Mouse (Mus musculus): ENCODE measurements around the gene Chst15.
A peak's percentile ranks its signal among the peaks of the same experiment; 100 is the strongest.

Gene Chst15

GRCm38 (mm10) chr7:132226379-132227074 is 90.5 kb downstream of the Chst15 start:
- DNase-seq (ENCODE audit: low read depth, low spot score) = peak; percentile 52

DNA sequence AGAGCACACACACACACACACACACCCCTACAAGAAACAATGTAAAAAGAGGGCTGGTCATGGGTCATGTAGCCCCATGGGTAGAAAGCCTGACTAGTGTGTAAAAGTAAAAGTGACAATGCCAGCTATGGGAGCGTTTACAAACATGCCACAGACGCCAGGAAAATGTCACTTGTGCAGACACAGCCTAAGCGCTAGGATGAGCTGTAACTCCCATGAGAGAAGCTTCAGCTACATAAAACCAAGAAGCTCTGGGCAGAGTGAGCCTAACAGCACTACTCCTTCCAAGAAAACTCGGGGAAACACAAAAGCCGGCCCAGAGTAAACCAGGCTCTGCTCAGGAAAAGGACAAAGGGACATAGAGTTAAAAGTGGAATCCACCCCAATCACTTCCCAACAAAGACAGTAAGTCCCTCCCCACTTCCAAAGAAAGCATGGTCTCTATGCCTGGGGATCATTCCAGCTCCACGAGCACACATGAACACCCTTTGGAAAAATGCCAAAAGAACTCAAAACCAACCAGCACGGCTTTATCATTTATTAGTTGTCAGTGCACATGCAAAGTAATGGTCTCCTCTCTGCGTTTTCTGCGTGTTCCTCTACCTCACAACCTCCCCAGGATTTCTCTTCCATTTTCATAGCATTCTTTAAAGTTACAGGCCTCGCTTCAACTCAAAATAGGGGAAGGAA is 93.4 kb downstream of the Chst15 start:
- DNase-seq (ENCODE audit: low read depth, low spot score) = no peak

DNA sequence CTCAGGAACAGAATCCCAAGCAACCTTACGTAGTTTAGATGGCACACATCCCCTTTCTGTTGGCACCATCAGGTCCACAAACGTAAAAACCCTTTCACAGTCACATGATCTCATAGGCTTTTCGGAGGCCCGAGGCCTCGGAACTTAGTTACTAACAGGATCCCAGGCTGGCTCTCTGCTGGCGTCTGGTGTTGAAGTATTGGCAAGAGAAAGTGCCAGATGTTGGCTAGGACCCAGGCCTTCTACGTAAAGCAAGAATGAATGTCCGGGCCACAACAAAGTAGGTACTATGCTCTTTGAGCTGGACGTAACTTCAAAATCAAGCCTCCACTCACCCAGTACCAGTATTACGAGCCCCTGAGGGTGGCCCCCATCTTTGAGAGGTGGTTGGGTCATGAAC is 103.0 kb downstream of the Chst15 start:
- DNase-seq (ENCODE audit: low read depth, low spot score) = no peak

GRCm38 (mm10) chr7:132213460-132213859 is 103.6 kb downstream of the Chst15 start:
- no peak for DNase-seq (ENCODE audit: low read depth, low spot score)

- no peak for DNase-seq (ENCODE audit: low read depth, low spot score)
These were observed 104.9 kb downstream of the Chst15 start for GRCm38 (mm10) chr7:132211920-132212701.

GRCm38 (mm10) chr7:132210616-132211015 is 106.4 kb downstream of the Chst15 start:
- DNase-seq (ENCODE audit: low read depth, low spot score) = no peak

GRCm38 (mm10) chr7:132208946-132209651 is 107.9 kb downstream of the Chst15 start:
- no peak for DNase-seq (ENCODE audit: low read depth, low spot score)

- no peak for DNase-seq (ENCODE audit: low read depth, low spot score)
These were observed 112.9 kb downstream of the Chst15 start for GRCm38 (mm10) chr7:132204073-132204612.

- no peak for DNase-seq (ENCODE audit: low read depth, low spot score)
These were observed 117.3 kb downstream of the Chst15 start for GRCm38 (mm10) chr7:132199686-132200085.

DNA sequence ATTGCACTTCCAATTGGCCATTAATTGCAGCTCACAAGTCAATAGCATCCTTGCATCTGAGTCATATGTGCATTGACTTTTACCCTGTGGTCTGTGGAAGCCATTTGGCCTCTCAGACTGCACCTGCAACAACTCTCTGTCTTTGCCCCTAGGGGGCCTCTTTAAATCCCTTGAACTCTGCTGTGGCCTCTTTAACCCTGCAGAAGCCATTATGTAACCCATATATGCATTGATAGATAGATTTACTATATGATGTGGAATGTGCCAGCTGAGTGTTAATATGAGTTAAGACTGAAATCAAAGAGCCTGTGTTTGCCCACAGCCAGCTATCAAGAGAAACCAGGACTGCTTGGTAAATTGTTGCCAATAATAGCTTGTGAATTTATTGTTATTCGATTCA is 118.2 kb downstream of the Chst15 start:
- DNase-seq (ENCODE audit: low read depth, low spot score) = no peak

DNA sequence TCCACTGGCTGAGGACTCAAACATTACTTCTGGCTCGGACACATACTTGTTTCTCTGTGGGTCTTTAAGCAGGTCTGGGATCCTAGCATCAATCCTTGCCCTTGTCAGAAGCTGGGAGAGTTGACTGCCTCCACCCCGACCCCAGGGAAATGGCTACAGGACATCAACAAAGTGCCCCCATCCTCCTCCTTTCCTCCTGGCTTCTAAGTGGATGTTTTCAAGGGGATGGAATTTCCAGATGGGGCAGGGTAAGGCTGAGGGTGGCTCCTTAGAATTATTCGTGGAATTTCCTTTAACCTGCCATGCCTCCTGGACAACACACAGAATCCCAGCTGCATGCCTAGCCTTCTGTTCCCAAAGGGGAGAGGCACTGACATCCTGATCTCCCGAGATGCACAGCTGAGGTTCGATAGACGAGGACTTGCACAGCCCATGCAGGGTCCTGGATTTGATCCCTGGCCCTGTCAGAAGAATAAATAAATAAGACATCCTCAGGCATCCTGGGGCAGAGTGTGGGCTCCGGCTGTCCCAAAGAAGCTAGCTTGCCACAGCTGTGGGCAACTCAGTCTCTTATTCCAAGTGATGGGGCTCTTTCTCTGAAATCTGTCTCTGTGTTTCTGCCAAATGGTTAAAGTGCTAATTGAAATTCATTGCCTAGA is 119.1 kb downstream of the Chst15 start:
- no peak for DNase-seq (ENCODE audit: low read depth, low spot score)

DNA sequence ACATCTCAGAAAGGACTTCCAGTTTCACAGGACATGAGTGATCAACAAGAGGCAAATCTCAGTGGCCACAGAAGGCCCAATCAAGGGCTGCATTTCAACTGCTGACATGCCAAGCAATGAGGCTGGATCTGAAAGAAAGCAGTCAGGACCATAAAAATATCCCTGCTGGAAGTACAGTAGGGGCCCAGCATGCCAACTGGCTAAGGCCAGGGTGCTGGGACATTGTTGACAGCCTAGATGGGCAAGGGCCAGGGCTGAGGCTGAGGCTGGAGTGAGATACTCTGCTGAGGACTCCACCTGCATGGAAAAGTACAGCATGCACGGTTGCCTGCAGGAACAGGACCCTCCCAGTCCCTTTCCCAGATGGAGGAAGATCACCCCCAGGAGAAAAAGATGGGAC is 120.4 kb downstream of the Chst15 start:
- no peak for DNase-seq (ENCODE audit: low read depth, low spot score)

DNA sequence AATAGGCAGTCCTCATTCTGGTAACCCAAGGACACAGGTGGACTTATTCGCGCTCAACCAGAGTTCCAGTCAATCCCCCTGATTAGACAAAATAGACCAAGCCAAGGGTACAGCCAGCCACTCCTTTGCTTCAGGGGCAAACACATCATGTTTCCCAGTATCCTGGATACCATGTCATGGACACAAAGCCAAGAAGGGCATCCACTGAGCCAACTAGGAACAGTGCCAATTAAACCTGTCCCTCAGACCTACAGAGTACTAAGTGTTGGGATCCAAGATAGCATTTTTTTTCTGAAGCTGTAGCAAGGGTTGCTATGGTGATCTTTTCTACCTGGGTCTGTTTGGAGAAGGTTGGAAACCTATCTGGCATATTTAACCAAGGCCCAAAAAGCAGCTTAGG is 123.4 kb downstream of the Chst15 start:
- no peak for DNase-seq (ENCODE audit: low read depth, low spot score)

DNA sequence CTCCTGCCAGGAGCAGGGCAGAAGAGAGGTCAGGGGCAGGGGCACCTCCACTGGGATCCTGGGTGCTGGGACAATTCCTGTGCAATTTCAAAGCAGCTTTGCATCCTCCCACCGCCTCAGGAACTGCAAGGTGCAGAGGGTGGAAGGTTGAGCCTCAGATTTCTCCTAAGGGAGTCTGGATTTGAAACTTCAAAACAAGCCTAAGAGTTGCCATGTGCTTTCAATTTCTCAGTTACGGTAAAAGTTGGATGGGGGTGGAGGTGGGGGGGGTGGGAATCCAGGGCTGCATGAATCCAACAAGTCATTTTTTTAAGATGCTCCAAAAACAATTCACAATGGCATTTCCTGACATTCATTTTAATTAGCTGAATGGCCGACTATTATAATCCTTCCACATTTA is 129.6 kb downstream of the Chst15 start:
- no peak for DNase-seq (ENCODE audit: low read depth, low spot score)
